Mouse (Mus musculus): ENCODE data around the gene Ptk6. TPM values are rescaled to one million over a fixed set of nuclear protein-coding genes. Genes with fewer than 3 reads are reported as not detected.

Gene Ptk6
- total and polyA plus RNA-seq, 3 experiments, result not detected

- Histone ChIP-seq H3K9me3 (replicated peaks; ENCODE audit: insufficient read depth, low read length) (no peaks in the 10 kb centered on the region), H3K36me3 (ENCODE audit: control insufficient read depth in 1 of 2, insufficient read depth in 2 of 2, low read length in 2 of 2) (no peaks in the 10 kb centered on the region), H3K79me2 (ENCODE audit: control insufficient read depth, insufficient read depth, low read length, poor library complexity) (no peaks in the 10 kb centered on the region), H3K27me3 (ENCODE audit: control insufficient read depth in 1 of 2, insufficient read depth in 2 of 2, low read length in 2 of 2) (peaks cover 3 to 6% of the 10 kb centered on the region in 2 experiments), H3K9ac (ENCODE audit: control insufficient read depth, low read depth, low read length, poor library complexity, severe bottlenecking) (no peak overlapping the region), H3K4me3 (ENCODE audit: control insufficient read depth in 1 of 2, insufficient read depth in 1 of 2, low read depth in 2 of 2, low read length in 2 of 2) (no peak overlapping the region), H3K4me1 (ENCODE audit: control insufficient read depth in 1 of 2, insufficient read depth in 2 of 2, low read length in 2 of 2) (no peaks in the 10 kb centered on the region), H3K27ac (ENCODE audit: control insufficient read depth, low read depth, low read length) (no peak overlapping the region)
- no peak for TF ChIP-seq CHD2 (IDR thresholded peaks at IDR 0.05; ENCODE audit: low read length)
- TF ChIP-seq JUND (IDR thresholded peaks at IDR 0.05; ENCODE audit: low read depth, low read length), result no peak
- TF ChIP-seq MAX (IDR thresholded peaks at IDR 0.05; ENCODE audit: low read length), result no peak
- no peak for TF ChIP-seq MXI1 (IDR thresholded peaks at IDR 0.05; ENCODE audit: low read depth, low read length)
- TF ChIP-seq MAFK (IDR thresholded peaks at IDR 0.05; ENCODE audit: borderline replicate concordance, low read depth, low read length), result no peak
- TF ChIP-seq RCOR1 (IDR thresholded peaks at IDR 0.05; ENCODE audit: low read depth, low read length), result no peak
- TF ChIP-seq USF1 (IDR thresholded peaks at IDR 0.05; ENCODE audit: low read depth, low read length), result no peak
- no peak for TF ChIP-seq TCF12 (IDR thresholded peaks at IDR 0.05; ENCODE audit: low read depth, low read length)
- no peak for DNase-seq (ENCODE audit: low read depth, low spot score)
Measured at GRCm38 (mm10) chr2:181201606-181202005, 983 bp downstream of the Ptk6 start.

GRCm38 (mm10) chr2:181196628-181197300, 5.8 kb downstream of the Ptk6 start:
- no peak overlapping the region for H3K27ac ChIP-seq (ENCODE audit: control insufficient read depth, low read depth, low read length)
- no peak for DNase-seq (ENCODE audit: low read depth, low spot score)
- peaks cover 9 to 10% of the 10 kb centered on the region in 2 experiments for H3K27me3 ChIP-seq (ENCODE audit: control insufficient read depth in 1 of 2, insufficient read depth in 2 of 2, low read length in 2 of 2)
- TF ChIP-seq CHD2 (IDR thresholded peaks at IDR 0.05; ENCODE audit: low read length), result no peak
- TF ChIP-seq ZNF384 (IDR thresholded peaks at IDR 0.05; ENCODE audit: low read depth, low read length), result no peak
- no peak for TF ChIP-seq POLR2AphosphoS5 (IDR thresholded peaks at IDR 0.05; ENCODE audit: borderline replicate concordance, low read depth, low read length)
- TF ChIP-seq MAZ (IDR thresholded peaks at IDR 0.05; ENCODE audit: low read depth, low read length), result no peak
- TF ChIP-seq CTCF (IDR thresholded peaks at IDR 0.05 in 2 of 3, conservative IDR thresholded peaks at IDR 0.05 in 1 of 3; ENCODE audit: control insufficient read depth in 1 of 3, insufficient read depth in 1 of 3, low read depth in 2 of 3, low read length in 3 of 3, poor library complexity in 1 of 3, severe bottlenecking in 1 of 3), result no peak
- TF ChIP-seq NELFE (IDR thresholded peaks at IDR 0.05; ENCODE audit: low read depth, low read length), result no peak
- TF ChIP-seq POLR2A (IDR thresholded peaks at IDR 0.05; ENCODE audit: control insufficient read depth in 1 of 2, insufficient read depth in 1 of 2, low read depth in 1 of 2, low read length in 2 of 2, poor library complexity in 1 of 2), result no peak
- no peak for TF ChIP-seq USF2 (IDR thresholded peaks at IDR 0.05; ENCODE audit: borderline replicate concordance in 1 of 2, insufficient read depth in 1 of 2, low read depth in 1 of 2, low read length in 2 of 2)
- no peak for TF ChIP-seq BHLHE40 (IDR thresholded peaks at IDR 0.05; ENCODE audit: borderline replicate concordance, low read depth, low read length)
- TF ChIP-seq MAFK (IDR thresholded peaks at IDR 0.05; ENCODE audit: borderline replicate concordance, low read depth, low read length), result no peak
- no peak for TF ChIP-seq SMC3 (IDR thresholded peaks at IDR 0.05; ENCODE audit: low read depth, low read length)
- no peak for TF ChIP-seq HCFC1 (IDR thresholded peaks at IDR 0.05; ENCODE audit: low read depth, low read length)
- no peak for TF ChIP-seq TAL1 (IDR thresholded peaks at IDR 0.05; ENCODE audit: low read length)
- TF ChIP-seq ZKSCAN1 (IDR thresholded peaks at IDR 0.05; ENCODE audit: low read depth, low read length), result no peak
- no peak overlapping the region for H3K9ac ChIP-seq (ENCODE audit: control insufficient read depth, low read depth, low read length, poor library complexity, severe bottlenecking)
- no peaks in the 10 kb centered on the region for H3K79me2 ChIP-seq (ENCODE audit: control insufficient read depth, insufficient read depth, low read length, poor library complexity)
- no peaks in the 10 kb centered on the region for H3K4me1 ChIP-seq (ENCODE audit: control insufficient read depth in 1 of 2, insufficient read depth in 2 of 2, low read length in 2 of 2)
- H3K4me3 ChIP-seq (ENCODE audit: control insufficient read depth in 1 of 2, insufficient read depth in 1 of 2, low read depth in 2 of 2, low read length in 2 of 2), result no peak overlapping the region
- no peaks in the 10 kb centered on the region for H3K9me3 ChIP-seq (replicated peaks; ENCODE audit: insufficient read depth, low read length)
- no peaks in the 10 kb centered on the region for H3K36me3 ChIP-seq (ENCODE audit: control insufficient read depth in 1 of 2, insufficient read depth in 2 of 2, low read length in 2 of 2)
